In the genomic region with DNA sequence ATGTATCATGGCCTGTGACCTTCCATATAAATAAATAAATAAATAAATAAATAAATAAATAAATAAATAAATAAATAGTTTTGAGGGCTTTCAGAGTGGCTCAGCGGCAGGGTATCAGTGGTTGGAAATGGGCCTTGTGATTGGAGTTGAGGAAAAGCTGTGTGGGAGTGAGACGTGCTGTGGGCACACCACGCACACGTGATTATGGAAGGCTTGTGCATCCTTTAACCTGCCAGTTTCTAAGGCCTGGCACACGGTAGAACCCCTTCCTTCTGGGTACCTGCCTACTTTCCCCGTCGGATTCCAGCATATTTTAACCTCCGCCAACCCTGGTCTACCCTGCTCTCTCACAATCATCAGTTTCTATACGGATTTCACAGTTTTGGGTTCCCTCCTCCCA, we compare ENCODE assay signal across 8 mouse cellular contexts. TPM values are rescaled to one million over a fixed set of nuclear protein-coding genes. Genes with fewer than 3 reads are reported as not detected.
DNase-seq lines count a peak whose midpoint lies in the region; ATAC-seq and TF ChIP-seq lines count a peak whose summit lies in the region.

No protein-coding gene starts in this region.

- peaks cover 50% of the 10 kb centered on the region for H3K27me3 ChIP-seq in heart, embryonic 10.5 days (ENCODE audit: insufficient read depth, poor library complexity, severe bottlenecking)
- H3K27me3 ChIP-seq in C2C12 (ENCODE audit: control insufficient read depth, insufficient read depth, insufficient read length), result peaks cover 62% of the 10 kb centered on the region
- peaks cover 67% of the 10 kb centered on the region for H3K27me3 ChIP-seq in forebrain, embryonic 10.5 days (ENCODE audit: poor library complexity, severe bottlenecking)
- H3K27me3 ChIP-seq in liver, embryonic 11.5 days (replicated peaks; ENCODE audit: control insufficient read depth, insufficient read depth, low read length), result peaks cover 41% of the 10 kb centered on the region

- H3ac ChIP-seq in C2C12 (ENCODE audit: control insufficient read depth, insufficient read length, low read depth), result peak overlapping the region; percentile 41

- H3K79me3 ChIP-seq in C2C12 (ENCODE audit: low read depth), result no peaks in the 10 kb centered on the region

- peak overlapping the region; percentile 92 for H3K4me2 ChIP-seq in liver, embryonic 11.5 days

- H3K36me3 ChIP-seq in heart, embryonic 10.5 days, result 0 out of 2 replicates have a peak, but pooled peaks cover 7% of the 10 kb centered on the region
- no peaks in the 10 kb centered on the region for H3K36me3 ChIP-seq in C2C12 (ENCODE audit: control insufficient read depth, insufficient read depth)
- H3K36me3 ChIP-seq in forebrain, embryonic 10.5 days (replicated peaks), result no peaks in the 10 kb centered on the region
- H3K36me3 ChIP-seq in liver, embryonic 11.5 days (ENCODE audit: control insufficient read depth, insufficient read depth, low read length), result no peaks in the 10 kb centered on the region; the same call in none of the 2 replicates

- H3K27ac ChIP-seq in heart, embryonic 10.5 days, result peak overlapping the region; percentile 89
- H3K27ac ChIP-seq in forebrain, embryonic 10.5 days, result peak overlapping the region; percentile 81
- no peak overlapping the region for H3K27ac ChIP-seq in liver, embryonic 11.5 days (ENCODE audit: low read depth, low read length)

- no peak for TF ChIP-seq CTCF in C2C12 (IDR thresholded peaks at IDR 0.05; ENCODE audit: control insufficient read depth, insufficient read depth, insufficient read length)

- no peaks in the 10 kb centered on the region for H3K79me2 ChIP-seq in C2C12 (ENCODE audit: control insufficient read depth, insufficient read depth)

- WGBS in heart, embryonic 10.5 days, result 24% methylated on average over 9 of the region's 9 CpGs
- WGBS in forebrain, embryonic 10.5 days, result 28% methylated on average over 9 of the region's 9 CpGs
- 22% methylated on average over 9 of the region's 9 CpGs for WGBS in liver, embryonic 11.5 days

- peaks cover 19% of the 10 kb centered on the region for H3K4me1 ChIP-seq in heart, embryonic 10.5 days
- H3K4me1 ChIP-seq in forebrain, embryonic 10.5 days, result peaks cover 16% of the 10 kb centered on the region
- H3K4me1 ChIP-seq in liver, embryonic 11.5 days (replicated peaks; ENCODE audit: control insufficient read depth, insufficient read depth, low read length), result peaks cover 11% of the 10 kb centered on the region; the same call in 1 of the 2 replicates

- no peak for DNase-seq in heart, embryonic 10.5 days (ENCODE audit: low spot score)
- DNase-seq in heart, postnatal 4 days, result no peak
- DNase-seq in forebrain, embryonic 10.5 days (ENCODE audit: extremely low spot score, low spot score), result no peak
- no peak for DNase-seq in liver, embryonic 11.5 days (ENCODE audit: low spot score)
- no peak for DNase-seq in ovary, postnatal 36 days (ENCODE audit: low spot score)
- no peak for DNase-seq in ovary, postnatal 14 days (ENCODE audit: low spot score)
- no peak for DNase-seq in cerebellum, postnatal 25 days

- H3K9me3 ChIP-seq in heart, embryonic 10.5 days, result no peaks in the 10 kb centered on the region
- H3K9me3 ChIP-seq in forebrain, embryonic 10.5 days, result no peaks in the 10 kb centered on the region
- H3K9me3 ChIP-seq in liver, embryonic 11.5 days (ENCODE audit: control insufficient read depth, low read length), result no peaks in the 10 kb centered on the region

- peak overlapping the region; percentile 57 for H3K9ac ChIP-seq in liver, embryonic 11.5 days (ENCODE audit: low read depth, low read length)

- H3K4me3 ChIP-seq in heart, embryonic 10.5 days, result peak overlapping the region; percentile 74
- H3K4me3 ChIP-seq in C2C12 (ENCODE audit: insufficient read depth, poor library complexity, severe bottlenecking), result peak overlapping the region; percentile 25
- H3K4me3 ChIP-seq in forebrain, embryonic 10.5 days, result peak overlapping the region; percentile 67
- peak overlapping the region; percentile 69 for H3K4me3 ChIP-seq in liver, embryonic 11.5 days (ENCODE audit: low read depth, low read length)

- peak; percentile 28 for ATAC-seq in liver, embryonic 11.5 days (replicated peaks; ENCODE audit: low FRiP score)

TF ChIP-seq in C2C12, 6 proteins besides CTCF, POLR2A, EP300 and RAD21:
- no peak for TF ChIP-seq MYOD1 (IDR thresholded peaks at IDR 0.05; ENCODE audit: control insufficient read depth, insufficient read length, low read depth)
- TF ChIP-seq FOSL1 (IDR thresholded peaks at IDR 0.05; ENCODE audit: insufficient read depth, low read length, poor library complexity, severe bottlenecking), result no peak
- TF ChIP-seq MYOG (IDR thresholded peaks at IDR 0.05; ENCODE audit: control insufficient read depth, extremely low read depth, insufficient read length), result no peak
- TF ChIP-seq USF1 (IDR thresholded peaks at IDR 0.05; ENCODE audit: low read depth), result no peak
- no peak for TF ChIP-seq MAX (IDR thresholded peaks at IDR 0.05)
- no peak for TF ChIP-seq CEBPB (IDR thresholded peaks at IDR 0.05; ENCODE audit: low read depth)

RNA-seq across cellular contexts. Expression of a gene that starts 10.8 kb away (rescaled TPM):
- 2.5 and 15.3 TPM in 2 replicates for polyA plus RNA-seq in heart, embryonic 10.5 days (2016; fragmentation: Nextera tagmentation; extraction: Ambion mirVana)
- total RNA-seq in heart, postnatal 4 days (2021), result not detected
- not detected for polyA plus RNA-seq in C2C12 (2012; fragmentation: generic; extraction: Trizol)
- polyA plus RNA-seq in forebrain, embryonic 10.5 days (2016; fragmentation: Nextera tagmentation; extraction: Ambion mirVana), result 4.1 and 5.6 TPM in 2 replicates
- polyA plus RNA-seq in liver, embryonic 11.5 days (2014; fragmentation: Nextera tagmentation; extraction: Ambion mirVana), result 33.2 and 34.1 TPM in 2 replicates

RNA-seq across cellular contexts. Expression of a gene that starts 18.2 kb away (rescaled TPM):
- 98.9 and 103 TPM in 2 replicates for polyA plus RNA-seq in heart, embryonic 10.5 days (2016; fragmentation: Nextera tagmentation; extraction: Ambion mirVana)
- 10 to 100 TPM; 46.9 to 49.0 TPM for total RNA-seq in heart, postnatal 4 days (2021)
- polyA plus RNA-seq in C2C12 (2012; fragmentation: generic; extraction: Trizol), result 73.7 TPM
- polyA plus RNA-seq in forebrain, embryonic 10.5 days (2016; fragmentation: Nextera tagmentation; extraction: Ambion mirVana), result 91.2 and 94.3 TPM in 2 replicates
- 99.4 and 100 TPM in 2 replicates for polyA plus RNA-seq in liver, embryonic 11.5 days (2014; fragmentation: Nextera tagmentation; extraction: Ambion mirVana)

RNA-seq across cellular contexts. Expression of a gene that starts 44.7 kb away (rescaled TPM):
- polyA plus RNA-seq in heart, embryonic 10.5 days (2016; fragmentation: Nextera tagmentation; extraction: Ambion mirVana), result 47.4 and 70.6 TPM in 2 replicates
- total RNA-seq in heart, postnatal 4 days (2021), result 10 to 100 TPM; 24.1 to 27.0 TPM
- polyA plus RNA-seq in C2C12 (2012; fragmentation: generic; extraction: Trizol), result 15.4 TPM
- polyA plus RNA-seq in forebrain, embryonic 10.5 days (2016; fragmentation: Nextera tagmentation; extraction: Ambion mirVana), result 18.9 and 21.9 TPM in 2 replicates
- 12.4 and 13.5 TPM in 2 replicates for polyA plus RNA-seq in liver, embryonic 11.5 days (2014; fragmentation: Nextera tagmentation; extraction: Ambion mirVana)

RNA-seq across cellular contexts. Expression of a gene that starts 56.7 kb away (rescaled TPM):
- 15.3 and 21.3 TPM in 2 replicates for polyA plus RNA-seq in heart, embryonic 10.5 days (2016; fragmentation: Nextera tagmentation; extraction: Ambion mirVana)
- total RNA-seq in heart, postnatal 4 days (2021), result 10 to 100 TPM; 19.6 to 20.5 TPM
- polyA plus RNA-seq in C2C12 (2012; fragmentation: generic; extraction: Trizol), result 6.3 TPM
- 10.0 and 10.1 TPM in 2 replicates for polyA plus RNA-seq in forebrain, embryonic 10.5 days (2016; fragmentation: Nextera tagmentation; extraction: Ambion mirVana)
- 6.4 and 8.5 TPM in 2 replicates for polyA plus RNA-seq in liver, embryonic 11.5 days (2014; fragmentation: Nextera tagmentation; extraction: Ambion mirVana)
